Mouse (Mus musculus) central nervous system, embryonic 11.5 days (tissue): ENCODE data around the gene 1700029F12Rik. TPM values are rescaled to one million over a fixed set of nuclear protein-coding genes. Genes with fewer than 3 reads are reported as not detected.

Source experiments
- polyA plus RNA-seq: library from polyadenylated mRNA; depleted of rRNA; stranded (reverse); fragments of >200 nt; gene quantifications from 2 replicates; pipeline ENCODE4 v1.2.3, GENCODE M21; 2012; rRNA removed

Gene 1700029F12Rik
- not detected in 2 replicates for polyA plus RNA-seq

GRCm38 (mm10) chr13:97034262-97034661 lies at the start of gene 1700029F12Rik:
TSS of gene 1700029F12Rik (minus strand) at chr13:97034362.

DNA sequence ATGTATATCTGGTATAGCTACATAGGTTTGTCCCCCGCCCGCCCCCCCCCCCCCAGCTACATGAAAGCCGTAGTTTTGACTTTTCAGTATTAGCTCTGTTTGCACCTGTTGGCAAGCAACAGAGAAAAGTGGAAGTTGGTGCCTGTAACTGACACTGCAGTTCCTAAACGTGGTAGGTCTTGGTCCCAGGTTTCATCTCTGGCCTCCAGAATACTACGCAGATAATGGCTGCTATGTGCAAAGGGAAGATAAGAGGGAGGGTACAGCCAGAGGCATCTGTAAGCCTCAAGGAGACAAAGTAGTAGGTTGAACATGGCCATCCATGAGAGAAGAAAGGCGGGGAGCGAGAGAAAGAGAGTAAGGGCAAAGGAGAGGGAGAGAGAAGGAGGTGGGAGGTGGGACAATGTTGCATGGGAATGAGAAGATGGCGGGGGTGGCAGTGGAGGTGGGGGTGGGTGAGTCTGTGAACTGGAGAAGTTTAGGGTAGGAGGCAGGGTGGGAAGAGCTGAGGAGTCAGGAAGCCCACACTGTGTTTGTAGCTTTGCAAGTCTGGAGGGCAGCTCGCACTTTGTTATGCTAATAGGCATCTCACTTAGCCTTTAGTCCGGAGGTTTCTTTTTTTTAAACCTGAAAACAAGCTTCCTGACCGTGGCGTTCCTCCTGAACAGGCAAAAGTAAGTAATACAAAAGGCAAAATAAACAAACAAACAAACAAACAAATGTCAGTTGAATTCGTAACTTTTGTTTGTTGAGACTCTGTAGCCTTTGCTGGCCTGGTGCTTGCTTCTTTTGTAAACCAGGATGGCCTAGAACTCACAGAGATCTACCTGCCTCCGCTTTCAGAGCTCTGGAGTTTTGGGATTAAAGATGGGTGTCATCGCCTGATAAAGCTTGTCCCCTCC lies 32.7 kb upstream of the 1700029F12Rik start, which contains the start of gene Fam169a:
Gene Fam169a, plus strand, starts transcription at position 638 of the 902 bp plus-strand sequence.

Other genes with a start within 250 kb of the 1700029F12Rik start
- gene Gcnt4, start 109.7 kb downstream of the 1700029F12Rik start, polyA plus RNA-seq: 0.18 and 0.39 TPM in 2 replicates
- gene Fam169a, start 32.9 kb upstream of the 1700029F12Rik start, polyA plus RNA-seq: 5.5 and 6.5 TPM in 2 replicates
- 0.35 and 0.52 TPM in 2 replicates for gene Gm6169, start 64.9 kb upstream of the 1700029F12Rik start, polyA plus RNA-seq
- gene Gfm2, start 103.6 kb upstream of the 1700029F12Rik start, polyA plus RNA-seq: 33.2 and 33.8 TPM in 2 replicates
- gene Nsa2, start 103.6 kb upstream of the 1700029F12Rik start, polyA plus RNA-seq: 155 and 214 TPM in 2 replicates
- 12.1 and 17.6 TPM in 2 replicates for gene Hexb, start 164.0 kb upstream of the 1700029F12Rik start, polyA plus RNA-seq
- gene Enc1, start 206.7 kb upstream of the 1700029F12Rik start, polyA plus RNA-seq: 59.1 and 63.5 TPM in 2 replicates